Mouse (Mus musculus) urinary bladder, adult 2 months (tissue): ENCODE measurements around the gene Aasdhppt. TPM values are rescaled to one million over a fixed set of nuclear protein-coding genes. Genes with fewer than 3 reads are reported as not detected.
A peak's percentile ranks its signal among the peaks of the same experiment; 100 is the strongest.

Source experiments
- DNase-seq: peaks from one replicate; pipeline ENCODE4 v3.0.0; 2022; ENCODE audit warnings: low spot score
- polyA plus RNA-seq: library from polyadenylated mRNA; depleted of rRNA; stranded (reverse); fragments of >200 nt; gene quantifications from 2 replicates; pipeline ENCODE4 v1.2.3, GENCODE M21; 2012; rRNA removed

Gene Aasdhppt
- polyA plus RNA-seq = 8.8 and 10.1 TPM in 2 replicates

DNA sequence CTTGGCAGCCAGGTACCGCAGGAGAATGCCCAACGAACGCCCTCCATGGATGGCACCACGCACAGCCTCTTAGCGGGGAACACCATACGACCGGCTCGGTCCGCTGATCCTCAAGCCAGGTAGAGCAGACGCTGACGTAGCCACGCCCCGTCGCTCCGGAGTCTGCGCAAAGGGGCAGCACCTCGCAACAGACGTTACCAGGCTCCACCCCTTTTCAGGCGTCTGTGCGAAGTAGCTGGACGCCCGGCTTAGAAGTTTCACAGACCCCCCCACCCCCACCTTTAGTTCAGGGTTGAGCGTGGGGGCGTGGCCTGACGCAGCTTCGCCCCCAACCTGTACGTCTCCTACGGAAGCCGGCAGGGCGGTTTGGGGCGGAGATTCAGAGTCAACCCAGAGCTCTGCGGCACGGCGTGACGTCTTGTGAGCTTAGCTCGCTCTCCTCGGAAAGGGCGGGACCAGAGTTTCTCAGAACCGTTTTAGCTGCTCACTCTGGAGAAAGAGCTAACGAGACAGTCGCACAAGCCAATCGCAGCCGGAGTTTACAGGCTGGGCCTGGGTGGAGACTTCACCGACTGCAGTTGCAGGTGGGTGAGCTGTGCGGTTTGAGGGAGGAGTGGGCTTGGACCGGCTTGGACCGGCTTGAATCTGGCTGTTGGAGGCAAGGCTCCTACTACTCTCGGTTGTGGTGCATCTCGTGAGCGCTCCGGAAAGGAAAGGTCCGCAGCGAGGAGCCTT lies at the start of gene Aasdhppt, which contains the start of gene Kbtbd3:
Gene Aasdhppt (minus strand): TSS at position 121 of the 735 bp plus-strand sequence.
Gene Kbtbd3 (plus strand): TSS at position 483 of the 735 bp plus-strand sequence.
- peak; percentile 93 for DNase-seq

DNA sequence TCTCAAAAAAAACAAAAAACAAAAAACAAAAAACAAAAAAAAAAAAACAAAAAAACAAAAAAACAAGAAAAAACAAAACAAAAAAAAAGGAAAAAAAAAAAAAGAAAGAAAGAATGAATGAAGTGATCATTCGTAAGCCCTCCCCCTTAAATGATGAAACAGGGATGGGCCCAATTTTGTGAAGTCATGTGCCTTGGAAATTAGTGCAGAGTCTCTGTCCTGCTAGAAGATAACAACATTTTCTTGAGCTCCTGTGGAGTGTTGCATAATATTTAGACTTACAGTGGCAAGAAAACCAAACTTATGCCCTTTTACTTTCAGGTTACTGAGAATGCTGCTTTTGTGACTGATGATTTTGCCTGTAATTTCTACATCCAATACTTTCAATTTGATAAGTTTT lies 43.9 kb upstream of the Aasdhppt start:
- no peak for DNase-seq

DNA sequence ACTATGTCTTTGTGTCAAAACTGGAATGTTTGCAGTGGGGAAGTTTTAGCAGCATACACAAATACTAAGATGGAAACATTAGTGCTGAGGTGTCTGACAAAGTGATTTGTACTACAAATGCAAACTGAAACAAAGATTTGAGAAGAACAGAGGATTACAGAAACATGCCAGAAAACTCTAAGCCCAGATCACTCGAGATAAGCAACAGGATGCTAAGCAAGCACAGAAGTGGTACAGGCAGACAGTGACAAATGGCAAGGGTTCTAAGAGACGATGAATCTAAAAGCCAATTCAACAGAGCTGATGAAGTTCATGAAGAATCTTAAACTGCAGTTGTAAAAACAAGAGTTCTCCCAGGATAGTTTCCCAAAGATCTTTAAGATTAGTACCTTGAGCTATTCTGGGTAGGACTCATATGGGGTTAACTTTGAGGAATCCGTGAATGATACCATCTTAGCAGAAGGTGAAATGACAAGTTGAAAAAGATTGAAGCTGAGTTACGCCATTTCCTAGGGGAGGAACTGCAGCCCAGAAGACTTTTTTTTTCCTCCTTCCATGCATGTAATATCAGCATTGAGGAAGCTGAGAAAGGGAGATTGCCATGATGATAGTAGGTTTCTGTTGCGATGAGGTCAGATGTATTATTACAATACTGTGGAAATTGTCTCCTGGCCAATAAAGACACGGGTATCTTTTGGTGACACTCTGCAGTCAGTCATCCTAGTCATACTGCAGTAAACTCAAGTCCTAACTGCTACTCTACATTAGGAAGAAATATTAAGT lies 9.9 kb upstream of the Aasdhppt start:
- DNase-seq = no peak

DNA sequence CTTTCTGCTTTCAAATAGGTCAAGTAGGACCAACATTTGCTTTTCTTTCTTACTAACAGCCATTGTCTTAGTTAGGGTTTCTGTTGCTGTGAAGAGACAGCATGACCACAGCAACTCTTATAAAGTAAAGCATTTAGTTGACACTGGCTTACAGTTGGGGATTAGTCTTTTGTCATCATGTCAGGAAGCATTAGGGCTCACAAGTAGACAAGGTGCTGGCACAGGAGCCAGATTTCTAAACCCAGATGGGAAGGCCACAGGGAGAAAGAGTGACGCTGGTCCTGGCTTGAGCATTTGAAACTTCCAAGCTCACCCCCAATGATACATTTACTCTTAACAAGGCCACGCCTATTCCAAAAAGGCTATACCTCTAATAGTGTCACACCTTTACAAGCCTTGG lies 6.5 kb upstream of the Aasdhppt start:
- no peak for DNase-seq

DNA sequence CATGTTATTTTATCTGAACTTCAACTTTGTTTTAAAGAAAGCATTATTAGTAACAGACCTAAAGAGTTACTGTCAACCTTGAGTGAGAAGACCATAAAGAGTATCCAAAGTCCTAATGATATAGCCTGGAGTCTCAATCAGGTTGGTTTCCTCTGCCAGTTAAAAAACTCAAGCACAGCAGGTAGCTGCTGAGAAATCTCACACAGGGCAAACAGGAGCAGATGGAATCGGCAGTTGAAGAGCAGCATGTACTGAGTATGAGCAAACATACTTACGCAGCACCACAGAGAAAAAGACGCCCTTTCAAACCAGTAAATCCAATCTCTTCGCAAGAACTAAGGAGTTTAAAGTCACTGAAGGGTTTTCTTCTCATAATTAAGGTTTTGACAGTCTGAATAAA lies 4.7 kb upstream of the Aasdhppt start:
- no peak for DNase-seq

DNA sequence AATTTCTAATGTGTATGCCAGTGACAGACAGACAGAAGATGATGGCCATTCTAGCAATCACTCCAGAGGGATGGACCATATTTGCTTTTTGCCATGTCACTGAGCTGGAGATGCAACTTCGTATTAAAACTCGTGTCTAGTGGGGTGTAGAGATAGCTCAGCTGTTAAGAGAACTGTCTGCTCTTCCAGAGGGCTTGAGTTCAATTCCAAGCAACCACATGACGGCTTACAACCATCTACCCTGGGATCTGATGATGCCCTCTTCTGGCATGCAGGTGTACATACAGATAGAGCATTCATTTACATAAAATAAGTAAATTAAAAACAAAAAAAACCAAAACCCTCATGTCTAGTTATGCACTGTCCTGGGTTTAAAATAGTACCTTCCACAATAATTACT lies 1.9 kb upstream of the Aasdhppt start:
- DNase-seq = no peak

DNA sequence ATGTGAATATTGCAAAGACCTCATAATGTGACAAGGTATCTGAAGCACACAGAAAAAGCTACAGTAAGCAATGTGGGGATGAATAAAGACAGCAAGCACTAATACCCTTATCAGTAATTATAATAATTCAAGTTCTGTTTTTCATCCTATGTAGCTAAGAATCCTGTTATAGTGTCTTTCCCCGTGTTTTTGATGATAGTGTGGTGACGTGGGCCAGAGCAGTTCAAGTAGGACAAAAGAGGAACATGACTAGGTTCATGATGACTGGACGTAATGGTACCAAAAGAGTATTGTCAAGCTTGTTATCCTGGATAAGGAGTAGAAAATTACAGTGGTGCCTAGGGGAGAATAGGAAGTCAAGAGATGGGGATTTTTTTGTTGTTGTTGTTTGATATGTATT lies 1.4 kb upstream of the Aasdhppt start:
- DNase-seq = no peak

DNA sequence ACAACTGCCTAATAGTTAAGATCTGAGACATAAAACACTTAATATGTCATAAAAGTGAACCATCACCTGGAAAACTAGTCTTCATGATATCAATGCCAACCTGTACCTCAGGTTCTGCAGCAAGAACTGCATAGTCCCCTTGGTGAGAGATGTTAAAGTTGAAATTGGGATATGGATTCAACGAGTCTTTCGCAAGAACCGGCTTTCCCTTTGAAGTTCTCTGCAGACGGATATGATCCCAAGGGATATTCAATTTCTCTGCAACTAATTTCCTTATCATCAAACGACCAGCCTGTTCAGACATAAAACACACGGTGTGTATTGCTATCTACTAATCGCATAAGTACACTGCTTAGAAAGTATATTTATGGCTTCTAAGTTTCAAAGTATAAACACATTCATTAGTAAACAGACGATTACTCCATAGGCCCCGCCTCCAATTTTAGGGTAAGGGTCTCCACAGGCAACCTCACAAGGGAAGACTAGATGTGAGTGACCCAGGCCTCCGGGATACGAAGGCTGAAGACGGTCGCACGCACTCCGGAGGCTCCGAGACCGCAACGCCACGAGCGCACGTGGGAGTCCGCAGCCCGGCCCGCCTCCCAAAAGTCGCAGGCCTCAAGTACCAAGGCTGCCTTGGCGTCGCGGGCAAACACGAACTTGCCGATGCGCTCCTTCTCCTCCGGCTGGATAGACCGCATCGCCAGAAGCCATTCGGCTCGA lies 482 bp downstream of the Aasdhppt start:
- no peak for DNase-seq

DNA sequence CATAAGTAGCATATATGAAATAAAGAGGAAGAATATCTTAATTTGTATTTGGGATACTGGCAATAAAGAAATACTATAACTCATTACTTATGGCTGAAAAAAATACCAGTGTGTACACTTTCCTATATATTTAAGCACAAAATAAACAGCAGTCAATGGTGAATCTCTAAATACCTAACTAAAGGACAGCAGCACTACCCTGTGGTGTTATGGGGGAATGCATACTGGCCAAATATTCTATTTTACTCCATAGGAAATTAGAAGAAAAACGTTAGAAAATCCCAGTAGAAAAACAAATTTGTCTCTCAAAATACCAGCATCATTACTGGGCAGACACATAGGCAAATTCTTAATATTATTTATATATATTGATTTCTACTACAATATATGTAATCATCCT lies 4.4 kb downstream of the Aasdhppt start:
- no peak for DNase-seq

DNA sequence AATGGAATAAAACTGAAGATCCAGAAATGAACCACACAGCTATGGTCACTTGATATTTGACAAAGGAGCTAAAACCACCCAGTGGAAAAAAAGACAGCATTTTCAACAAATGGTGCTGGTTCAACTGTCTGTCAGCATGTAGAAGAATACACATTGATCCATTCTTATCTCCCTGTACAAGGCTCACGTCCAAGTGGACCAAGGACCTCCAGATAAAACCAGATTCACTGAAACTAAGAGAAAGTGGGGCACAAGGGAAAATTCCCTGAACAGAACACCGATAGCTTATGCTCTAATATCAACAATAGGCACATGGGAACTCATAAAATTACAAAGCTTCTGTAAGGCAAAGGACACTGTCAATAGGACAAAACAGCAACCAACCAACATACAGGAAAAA lies 8.8 kb downstream of the Aasdhppt start:
- DNase-seq = no peak

DNA sequence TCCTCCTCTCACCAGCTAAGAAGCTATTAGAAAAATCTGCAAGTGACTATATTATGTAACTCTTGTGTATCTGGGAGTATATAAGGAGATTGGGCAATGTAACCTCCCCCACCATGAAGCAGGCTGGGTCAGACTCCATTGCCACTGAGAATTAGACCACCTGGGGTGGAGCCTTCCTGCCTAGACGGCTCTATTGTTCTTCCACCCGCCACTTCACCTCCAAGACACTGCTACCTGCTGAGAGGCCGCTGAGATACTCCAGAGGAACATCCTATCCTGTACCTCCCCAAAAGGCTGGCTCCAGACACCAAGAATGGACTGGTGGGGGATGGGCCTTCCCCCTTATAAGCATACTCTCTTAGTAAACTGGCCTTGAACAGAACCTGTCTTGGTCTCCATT lies 25.4 kb downstream of the Aasdhppt start:
- no peak for DNase-seq

DNA sequence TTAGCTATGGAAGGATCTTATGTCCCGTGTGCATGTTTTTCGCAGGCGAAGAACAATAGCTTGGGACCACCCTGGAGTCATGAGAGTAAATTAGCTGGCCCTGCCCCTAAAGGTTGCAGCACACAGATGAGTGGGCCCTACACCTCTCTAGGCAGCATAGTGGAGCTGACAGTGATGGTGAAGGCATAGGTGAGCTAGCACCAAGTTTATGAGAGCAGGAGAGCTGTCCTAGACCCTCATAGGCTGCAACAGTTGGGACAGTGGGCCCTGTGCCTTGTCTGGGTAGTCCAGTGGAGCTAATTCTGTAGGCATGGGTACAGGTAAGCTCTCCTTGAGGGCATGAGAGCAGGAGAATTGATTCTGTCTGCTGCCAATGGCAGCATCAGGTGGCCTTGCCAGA lies 42.4 kb downstream of the Aasdhppt start:
- DNase-seq = no peak

DNA sequence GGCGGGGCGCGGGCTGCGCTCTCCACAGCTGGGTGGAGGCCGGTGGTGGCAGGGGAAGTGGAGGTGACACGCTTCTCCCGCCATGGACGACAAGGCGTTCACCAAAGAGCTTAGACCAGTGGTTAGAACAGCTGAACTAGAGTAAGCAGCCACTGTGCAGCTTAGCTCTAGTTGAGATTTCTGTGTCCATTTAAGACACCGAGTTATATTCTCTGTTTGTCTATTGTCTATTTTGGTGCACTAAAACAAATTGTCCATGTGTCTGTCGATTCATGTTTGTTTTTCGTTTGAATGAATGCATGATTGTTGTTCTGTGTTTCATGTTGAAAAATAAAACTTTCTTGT lies 48.6 kb downstream of the Aasdhppt start:
- no peak for DNase-seq

DNA sequence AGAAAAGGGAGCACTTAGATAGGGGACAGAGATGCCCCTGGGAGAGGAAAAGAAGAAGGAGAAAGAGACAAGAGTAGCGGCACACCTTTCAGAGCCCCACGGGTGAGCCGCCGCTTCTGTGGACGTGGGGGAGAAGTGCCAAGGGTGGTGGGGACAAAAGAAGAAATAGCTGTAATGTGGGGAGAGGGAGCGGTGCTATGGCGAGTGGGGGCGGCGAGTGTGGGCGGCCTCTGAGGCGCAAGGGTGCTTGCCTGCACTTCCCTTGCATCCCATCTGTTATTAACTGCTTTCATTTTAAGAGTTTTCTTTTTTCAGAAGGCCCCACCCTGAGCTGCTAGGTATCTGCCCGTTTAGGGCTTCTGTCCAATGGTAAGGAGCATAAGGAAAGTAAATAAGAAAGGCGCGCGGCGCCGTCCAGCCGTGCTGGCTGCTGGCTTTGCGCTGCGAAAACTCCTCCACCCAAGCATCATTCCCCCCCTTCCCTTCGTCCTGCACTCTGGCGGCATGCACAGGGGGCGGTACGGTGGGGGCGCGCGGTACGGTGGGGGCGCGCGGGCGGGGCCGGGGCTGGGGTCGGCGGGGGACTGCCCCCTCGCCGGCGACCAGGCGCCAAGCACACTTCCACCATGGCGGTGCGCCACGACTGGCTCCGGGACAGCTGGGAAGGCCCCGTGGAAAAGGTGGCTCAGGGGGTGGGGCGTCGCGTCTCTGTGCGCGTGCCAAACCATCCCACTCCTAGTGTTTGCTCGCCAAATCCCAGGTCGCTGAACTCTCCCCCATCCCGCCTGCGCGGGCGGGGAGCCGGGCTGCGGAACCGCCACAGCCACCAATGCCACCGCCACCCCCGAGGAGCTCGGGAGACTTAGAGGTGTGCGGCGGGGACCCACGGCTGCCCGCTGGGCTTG lies 49.2 kb downstream of the Aasdhppt start:
- DNase-seq = no peak

DNA sequence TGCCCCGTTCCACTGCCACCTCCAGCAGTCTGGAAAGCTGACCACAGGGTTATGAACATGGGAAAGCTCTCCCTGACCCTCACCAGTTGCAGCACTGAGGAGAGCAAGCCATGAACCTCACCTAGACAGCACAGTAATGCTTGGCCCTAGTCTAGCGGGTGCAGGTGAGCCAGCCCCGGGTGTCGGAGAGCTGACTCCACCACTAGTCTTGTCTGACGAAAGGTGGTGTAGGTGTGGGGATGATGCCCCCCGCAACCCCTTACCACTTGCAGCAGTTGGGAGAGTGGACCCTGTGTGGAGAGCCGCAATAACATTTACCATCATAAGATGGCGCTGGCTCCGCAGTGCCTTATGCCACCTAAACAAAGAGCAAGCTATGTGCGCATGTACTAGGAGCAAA lies 50.2 kb downstream of the Aasdhppt start:
- DNase-seq = no peak

Other genes with a start within 250 kb of the Aasdhppt start
- gene Kbtbd3, start 362 bp upstream of the Aasdhppt start, polyA plus RNA-seq = 4.3 and 5.0 TPM in 2 replicates
- 31.1 and 34.9 TPM in 2 replicates for gene Msantd4, start 67.1 kb upstream of the Aasdhppt start, polyA plus RNA-seq